Mouse (Mus musculus) C2C12 (cell line): ENCODE data around the gene Abcb10. TPM values are rescaled to one million over a fixed set of nuclear protein-coding genes. Genes with fewer than 3 reads are reported as not detected.
A peak's percentile ranks its signal among the peaks of the same experiment; 100 is the strongest.

Source experiments
- H3K27me3 ChIP-seq: one replicate; pipeline ENCODE4 v1.6.1; 2011; ENCODE audit not compliant: control insufficient read depth, insufficient read depth, insufficient read length
- H3K36me3 ChIP-seq: one replicate; pipeline ENCODE4 v1.6.1; 2011; ENCODE audit not compliant: control insufficient read depth, insufficient read depth
- H3K4me3 ChIP-seq: one replicate; pipeline ENCODE4 v1.5.1; 2011; ENCODE audit warnings: mild to moderate bottlenecking, control low read depth; ENCODE audit not compliant: poor library complexity, insufficient read depth, severe bottlenecking
- H3K79me2 ChIP-seq: one replicate; pipeline ENCODE4 v1.6.1; 2011; ENCODE audit not compliant: control insufficient read depth, insufficient read depth
- H3K79me3 ChIP-seq: one replicate; pipeline ENCODE4 v1.6.1; 2011; ENCODE audit warnings: low read depth, control low read depth
- H3ac ChIP-seq: one replicate; pipeline ENCODE3; 2011; ENCODE audit warnings: low read depth; ENCODE audit not compliant: control insufficient read depth, insufficient read length
- CEBPB ChIP-seq: IDR thresholded peaks from one replicate; pipeline ENCODE4 v1.6.1; 2011; ENCODE audit warnings: low read depth, mild to moderate bottlenecking, control low read depth, moderate library complexity
- CTCF ChIP-seq: IDR thresholded peaks from one replicate; pipeline ENCODE4 v1.5.1; 2011; ENCODE audit not compliant: control insufficient read depth, insufficient read depth, insufficient read length
- FOSL1 ChIP-seq: IDR thresholded peaks from one replicate; pipeline ENCODE4 v1.8.0; 2011; ENCODE audit warnings: mild to moderate bottlenecking, low read length; ENCODE audit not compliant: poor library complexity, insufficient read depth, severe bottlenecking
- MAX ChIP-seq: IDR thresholded peaks from one replicate; pipeline ENCODE4 v1.6.1; 2011; ENCODE audit warnings: mild to moderate bottlenecking, control low read depth
- MYOD1 ChIP-seq: IDR thresholded peaks from one replicate; pipeline ENCODE4 v1.6.1; 2011; ENCODE audit warnings: low read depth; ENCODE audit not compliant: control insufficient read depth, insufficient read length
- MYOG ChIP-seq: IDR thresholded peaks from one replicate; pipeline ENCODE4 v1.6.1; 2011; ENCODE audit not compliant: control insufficient read depth, insufficient read length; ENCODE audit errors: extremely low read depth
- USF1 ChIP-seq: IDR thresholded peaks from one replicate; pipeline ENCODE4 v1.6.1; 2011; ENCODE audit warnings: low read depth, mild to moderate bottlenecking, control low read depth, moderate library complexity
- polyA plus RNA-seq: library from polyadenylated mRNA; unstranded; fragments of >200 nt; fragmentation: generic; extraction: Trizol; gene quantifications from one replicate; pipeline ENCODE4 v1.2.1, GENCODE M21; 2012; ENCODE audit warnings: missing spikeins

Gene Abcb10
- polyA plus RNA-seq, 1 experiment: 8.9 TPM

DNA sequence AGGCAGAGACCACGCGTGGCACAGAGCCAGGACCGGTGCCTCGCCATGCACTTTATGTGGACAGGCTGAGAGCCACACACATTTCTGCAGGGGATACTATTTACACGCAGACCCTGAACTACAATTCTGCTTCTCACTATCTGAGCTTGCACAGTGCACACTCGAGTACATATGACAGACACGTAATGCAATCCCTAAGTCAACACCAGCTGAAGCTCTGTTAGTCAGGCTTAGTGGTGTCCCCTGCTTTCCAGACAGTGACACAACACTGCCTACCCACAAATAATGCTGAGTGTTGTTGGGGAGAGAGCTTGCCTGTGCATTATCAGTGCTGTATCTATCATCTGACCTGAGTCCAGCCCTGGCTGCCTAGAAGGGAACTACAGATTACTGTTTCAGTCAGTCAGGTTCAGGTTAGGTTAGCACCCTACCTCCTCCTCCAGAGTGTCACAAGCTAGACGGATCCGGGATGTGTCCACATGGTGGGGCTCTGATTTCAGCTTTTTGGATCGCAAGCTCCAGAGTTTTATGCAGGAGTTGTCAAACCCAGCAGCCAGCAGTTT is 19.7 kb upstream of the Abcb10 start:
- no peak overlapping the region for H3K4me3 ChIP-seq
- H3K79me2 ChIP-seq: peaks cover 47% of the 10 kb centered on the region
- H3K27me3 ChIP-seq: no peaks in the 10 kb centered on the region
- H3ac ChIP-seq: no peak overlapping the region
- peaks cover 21% of the 10 kb centered on the region for H3K79me3 ChIP-seq
- TF ChIP-seq MAX (no peak), USF1 (no peak), MYOG (no peak), FOSL1 (no peak), CTCF (no peak), CEBPB (no peak), MYOD1 (no peak)
- peaks cover 68% of the 10 kb centered on the region for H3K36me3 ChIP-seq

- Histone ChIP-seq H3K36me3 (peaks cover 62% of the 10 kb centered on the region), H3K79me2 (peaks cover 47% of the 10 kb centered on the region), H3ac (no peak overlapping the region), H3K27me3 (no peaks in the 10 kb centered on the region), H3K4me3 (no peak overlapping the region), H3K79me3 (peaks cover 21% of the 10 kb centered on the region)
- TF ChIP-seq MAX: peak; percentile 34
- TF ChIP-seq CEBPB: no peak
- TF ChIP-seq USF1: peak; percentile 26
- TF ChIP-seq MYOD1: peak; percentile 95
- TF ChIP-seq MYOG: no peak
- TF ChIP-seq FOSL1: no peak
- TF ChIP-seq CTCF: no peak
Observed at GRCm38 (mm10) chr8:123999568-123999967, 16.6 kb upstream of the Abcb10 start.

DNA sequence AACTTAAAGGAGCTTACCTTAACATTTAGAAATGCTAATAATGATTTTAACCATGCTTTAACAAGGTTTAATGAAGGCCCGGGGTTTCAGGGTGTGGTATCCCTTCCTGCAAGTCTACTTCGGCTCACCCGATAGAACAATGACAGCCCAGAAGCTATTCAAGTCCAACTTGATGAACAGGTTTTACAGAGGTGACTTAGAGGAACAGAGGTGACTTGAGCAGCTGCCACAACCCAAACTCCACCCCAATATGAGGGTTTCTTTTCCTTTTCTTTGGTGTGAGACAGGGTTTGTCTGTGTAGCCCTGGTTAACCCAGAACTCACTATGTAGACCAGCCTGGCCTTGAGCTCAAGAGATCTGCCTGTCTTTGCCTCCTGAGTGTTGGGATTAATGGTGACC is 11.1 kb upstream of the Abcb10 start:
- TF ChIP-seq USF1 (no peak), FOSL1 (no peak), CEBPB (no peak), MYOD1 (no peak), MAX (no peak), CTCF (no peak), MYOG (no peak)
- Histone ChIP-seq H3K79me2 (peaks cover 12% of the 10 kb centered on the region), H3ac (no peak overlapping the region), H3K27me3 (no peaks in the 10 kb centered on the region), H3K4me3 (no peak overlapping the region), H3K36me3 (peaks cover 30% of the 10 kb centered on the region), H3K79me3 (peaks cover 4% of the 10 kb centered on the region)

DNA sequence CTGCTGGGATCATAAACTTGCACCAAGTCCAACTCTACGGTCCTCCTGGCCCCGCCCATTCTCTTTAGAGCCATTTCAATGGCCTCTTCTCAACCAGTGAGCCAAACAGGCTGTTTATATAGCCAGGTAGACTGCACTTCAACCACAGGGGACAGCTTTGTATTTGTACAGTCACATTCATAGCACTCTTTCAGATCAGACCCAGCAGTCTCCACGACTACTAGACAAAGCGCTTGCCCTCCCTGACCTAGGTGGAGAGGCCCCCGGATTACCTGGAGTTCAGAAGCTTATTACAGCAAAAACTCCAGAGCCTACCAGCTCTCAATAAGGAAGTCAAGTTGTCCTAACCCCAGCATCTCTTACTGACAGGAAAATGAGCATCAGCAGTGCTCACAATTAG is 10.7 kb upstream of the Abcb10 start:
- peaks cover 30% of the 10 kb centered on the region for H3K36me3 ChIP-seq
- H3ac ChIP-seq: no peak overlapping the region

DNA sequence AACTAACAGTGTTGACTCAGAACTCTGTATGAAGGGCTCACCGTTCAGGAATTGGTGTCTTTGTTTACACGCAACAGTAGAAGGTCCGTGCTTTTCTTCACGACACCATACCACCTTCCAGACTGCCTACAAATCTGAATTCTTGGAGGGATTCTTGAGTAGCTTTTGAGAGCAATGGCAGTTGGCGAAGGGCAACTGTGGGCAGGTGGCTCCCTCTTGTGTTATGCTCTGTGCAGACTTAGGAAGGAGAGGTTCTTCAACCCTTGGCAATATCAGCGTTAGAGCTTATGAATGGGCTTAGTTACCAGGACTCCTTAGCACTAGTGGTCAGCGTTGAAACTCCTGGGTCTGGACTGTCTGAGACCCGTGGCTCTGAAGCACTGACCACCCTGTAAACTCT is 9.7 kb upstream of the Abcb10 start:
- TF ChIP-seq CEBPB: no peak
- no peak for TF ChIP-seq MAX
- TF ChIP-seq MYOD1: no peak
- TF ChIP-seq FOSL1: no peak
- no peak for TF ChIP-seq USF1
- TF ChIP-seq MYOG: no peak
- TF ChIP-seq CTCF: no peak
- Histone ChIP-seq H3K79me3 (no peaks in the 10 kb centered on the region), H3K79me2 (no peaks in the 10 kb centered on the region), H3K36me3 (peaks cover 21% of the 10 kb centered on the region), H3ac (no peak overlapping the region), H3K27me3 (no peaks in the 10 kb centered on the region), H3K4me3 (no peak overlapping the region)

More for the DNA sequence above, 10.7 kb upstream of the Abcb10 start:
- Histone ChIP-seq H3K27me3 (no peaks in the 10 kb centered on the region), H3K79me2 (peaks cover 8% of the 10 kb centered on the region), H3K4me3 (no peak overlapping the region), H3K79me3 (peaks cover under 1% of the 10 kb centered on the region)
- TF ChIP-seq MAX (no peak), FOSL1 (no peak), USF1 (no peak), MYOD1 (no peak), MYOG (no peak), CTCF (no peak)
